Comparison of ENCODE assay signal across 12 mouse cellular contexts in genomic region chr14:54372923-54373322, GRCm38 (mm10).
"Had no signal": no experiment of that assay in that cellular context is flagged by ENCODE, and none has a peak within 500 bp of the region (broad histone marks: within the 10 kb centered on the region; RNA-seq: fewer than 3 reads in every experiment).

No protein-coding gene starts in this region.

- H3K4me1 ChIP-seq: limb, embryonic 10.5 days; liver, embryonic 12.5 days; lung, embryonic 15.5 days; midbrain, embryonic 12.5 days had no signal

- H3K4me3 ChIP-seq: limb, embryonic 10.5 days; liver, embryonic 12.5 days; lung, embryonic 15.5 days; megakaryocyte, embryonic 14.5 days; midbrain, embryonic 12.5 days had no signal

- DNase-seq: lung, postnatal 14 days; right cerebral cortex, postnatal 14 days; thymus, adult 18-20 months; thymus, postnatal 25 days had no signal

- H3K27ac ChIP-seq: hindbrain, embryonic 14.5 days; kidney, postnatal 0 days; limb, embryonic 10.5 days; liver, embryonic 12.5 days; lung, embryonic 15.5 days; macrophage; midbrain, embryonic 12.5 days had no signal

- H3K9ac ChIP-seq: hindbrain, embryonic 14.5 days; liver, embryonic 12.5 days; lung, embryonic 15.5 days; midbrain, embryonic 12.5 days had no signal

- ATAC-seq: liver, embryonic 12.5 days had no signal

- H3K9me3 ChIP-seq: lung, embryonic 15.5 days; megakaryocyte, embryonic 14.5 days; midbrain, embryonic 12.5 days had no signal

- H3K4me2 ChIP-seq: hindbrain, embryonic 14.5 days; liver, embryonic 12.5 days; lung, embryonic 15.5 days; midbrain, embryonic 12.5 days had no signal

- H3K27me3 ChIP-seq: liver, embryonic 12.5 days; lung, embryonic 15.5 days; midbrain, embryonic 12.5 days had no signal
